Mouse (Mus musculus) megakaryocyte, embryonic 14.5 days (primary cell): ENCODE measurements around the gene Unc5c.

Source experiments
- FLI1 ChIP-seq: IDR thresholded peaks from 2 replicates; pipeline ENCODE4 v1.6.1; 2012; ENCODE audit warnings: low read length, inconsistent platforms, mixed read lengths
- GATA1 ChIP-seq: IDR thresholded peaks from 3 replicates; pipeline ENCODE4 v1.6.1; 2012; ENCODE audit warnings: mixed read lengths, low read length, inconsistent platforms, borderline replicate concordance

- TF ChIP-seq GATA1 (no peak), FLI1 (no peak)
Measured at GRCm38 (mm10) chr3:141557072-141557471, 92.1 kb downstream of the Unc5c start.
